Mouse (Mus musculus): ENCODE measurements around the gene Scgb1c1.

GRCm38 (mm10) chr7:140860728-140861127 lies 15.4 kb downstream of the Scgb1c1 start:
- TF ChIP-seq CTCF (IDR thresholded peaks at IDR 0.05; ENCODE audit: extremely low read depth, insufficient read length, insufficient replicate concordance, low read depth, low read length) (no peak), POLR2A (IDR thresholded peaks at IDR 0.05; ENCODE audit: low read depth, low read length) (no peak)
